In the genomic region with DNA sequence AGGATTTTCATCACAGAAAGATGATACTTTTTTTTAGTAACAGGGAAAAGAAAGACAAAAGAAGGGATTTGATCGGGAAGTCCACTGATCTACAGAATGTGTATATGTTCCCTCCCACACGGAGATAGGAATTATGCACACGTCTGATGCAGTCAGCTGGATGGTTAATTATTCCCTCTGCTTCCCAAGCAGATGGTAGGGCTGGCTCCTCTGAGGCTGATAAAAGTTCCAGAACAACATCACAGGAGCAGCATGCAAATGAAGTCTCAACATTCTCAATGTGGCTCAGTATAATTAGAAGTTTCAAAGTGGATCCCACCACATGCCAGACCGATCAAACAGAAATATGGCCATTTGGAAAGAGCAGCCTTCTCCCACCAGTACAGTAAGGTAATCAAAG, we compare ENCODE assay signal across 12 mouse cellular contexts.
A peak's percentile ranks its signal among the peaks of the same experiment; 100 is the strongest.
DNase-seq lines count a peak whose midpoint lies in the region; TF ChIP-seq lines count a peak whose summit lies in the region.
"Had no signal": no experiment of that assay in that cellular context is flagged by ENCODE, and none has a peak within 500 bp of the region (broad histone marks: within the 10 kb centered on the region; RNA-seq: fewer than 3 reads in every experiment).

No protein-coding gene starts in this region.

- intact Hi-C loops in left cerebral cortex, adult 2 months (cut with DNase I) = no loop called here

- H3K4me3 ChIP-seq in left cerebral cortex, adult 2 months = no peak overlapping the region
- H3K4me3 ChIP-seq: erythroblast, embryonic 14.5 days had no signal

- H3K27ac ChIP-seq in left cerebral cortex, adult 2 months = peak overlapping the region; percentile 67; the same call in 1 of the 2 replicates

- no peak for TF ChIP-seq CTCF in left cerebral cortex, adult 2 months (IDR thresholded peaks at IDR 0.05)

- DNase-seq in layer of hippocampus, adult 18-20 months (ENCODE audit: low spot score in 2 of 2) = peak; percentile 35 to 79
- no peak for DNase-seq in layer of hippocampus, adult 9-10 months (ENCODE audit: low spot score)
- DNase-seq in frontal cortex, postnatal 10 days (ENCODE audit: low spot score in 2 of 2) = peak; percentile 23 to 56
- DNase-seq in left cerebral cortex, adult 2 months (ENCODE audit: extremely low spot score in 1 of 2, low spot score in 2 of 2) = peak in 1 of 2 experiments; percentile 22
- peak; percentile 41 for DNase-seq in right cerebral cortex, postnatal 25 days
- no peak for DNase-seq in gastrocnemius, postnatal 4 days (ENCODE audit: low spot score in 2 of 2)
- no peak for DNase-seq in cerebellum, postnatal 4 days (ENCODE audit: low spot score in 2 of 2)
- DNase-seq in kidney, postnatal 25 days = no peak
- DNase-seq: cerebellum, postnatal 25 days; kidney, postnatal 36 days; lung, postnatal 4 days had no signal

Comparison
In these comparisons a context has a peak if more than half of its experiments do, and no peak if none do; other contexts are left out.
1. DNase-seq: peak in layer of hippocampus, adult 18-20 months (2 of 2), frontal cortex, postnatal 10 days (2 of 2) and right cerebral cortex, postnatal 25 days (single experiment); none in layer of hippocampus, adult 9-10 months (single experiment), gastrocnemius, postnatal 4 days (0 of 2), cerebellum, postnatal 4 days (0 of 2) and kidney, postnatal 25 days (0 of 2).